Mouse (Mus musculus) stomach, postnatal 0 days (tissue): ENCODE data around the gene Pcolce2.

Experiments used
- CTCF ChIP-seq: IDR thresholded peaks from 2 replicates; pipeline ENCODE4 v1.5.1; 2016; ENCODE audit warnings: antibody characterized with exemption, low read depth, mild to moderate bottlenecking, moderate library complexity
- EP300 ChIP-seq: optimal IDR thresholded peaks from 2 replicates; pipeline ENCODE3; 2016; ENCODE audit warnings: antibody characterized with exemption

GRCm38 (mm10) chr9:95645926-95646325 is 8.5 kb downstream of the Pcolce2 start:
- TF ChIP-seq CTCF (no peak), EP300 (no peak)
